Mouse (Mus musculus): ENCODE results near the gene Gm6583. TPM values are rescaled to one million over a fixed set of nuclear protein-coding genes. Genes with fewer than 3 reads are reported as not detected.
A peak's percentile ranks its signal among the peaks of the same experiment; 100 is the strongest.

Gm6583 gene
- polyA plus RNA-seq, 1 experiment from 2014 or later = 0.21 TPM

GRCm38 (mm10) chr5:112359520-112359919 lies 3.7 kb upstream of the Gm6583 start:
- H3K27ac ChIP-seq (ENCODE audit: low read depth, low read length) = no peak overlapping the region
- no peak for ATAC-seq
- WGBS = 95% methylated on average over 4 of the region's 4 CpGs

DNA sequence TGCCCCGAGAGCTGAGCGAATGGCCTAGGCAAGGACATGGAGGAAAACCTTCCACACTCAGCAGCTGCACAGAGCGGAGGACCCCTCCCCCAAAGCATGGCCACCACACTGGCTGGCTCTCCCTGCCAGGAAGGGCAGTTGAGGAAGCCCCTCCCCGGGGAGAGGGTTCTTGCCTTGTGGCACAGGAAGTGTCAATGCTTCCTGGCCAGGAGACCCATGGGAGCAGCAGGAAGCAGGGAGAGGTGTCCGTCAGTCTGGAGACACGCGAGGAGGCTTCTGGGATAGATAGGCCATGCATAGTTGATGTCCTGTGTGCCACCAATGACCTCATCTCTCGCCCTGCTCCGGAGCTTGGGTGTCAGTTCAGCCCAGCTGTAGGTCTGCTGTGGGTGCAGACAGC lies 489 bp upstream of the Gm6583 start:
- Histone ChIP-seq H3K4me1 (ENCODE audit: control insufficient read depth, insufficient read depth, low read depth, low read length) (no peaks in the 10 kb centered on the region), H3K27me3 (replicated peaks; ENCODE audit: control insufficient read depth, insufficient read depth, low read length) (no peaks in the 10 kb centered on the region), H3K9ac (ENCODE audit: low read depth, low read length) (no peak overlapping the region), H3K27ac (ENCODE audit: low read depth, low read length) (no peak overlapping the region), H3K4me3 (ENCODE audit: low read length) (no peak overlapping the region), H3K9me3 (ENCODE audit: control insufficient read depth, low read length) (no peaks in the 10 kb centered on the region), H3K36me3 (ENCODE audit: control insufficient read depth, insufficient read depth, low read length) (peaks cover 16% of the 10 kb centered on the region), H3K4me2 (ENCODE audit: low read length) (no peak overlapping the region)
- ATAC-seq = no peak
- 92% methylated on average over 9 of the region's 9 CpGs for WGBS

More at GRCm38 (mm10) chr5:112359520-112359919, 3.7 kb upstream of the Gm6583 start:
- Histone ChIP-seq H3K27me3 (replicated peaks; ENCODE audit: control insufficient read depth, insufficient read depth, low read length) (no peaks in the 10 kb centered on the region), H3K9ac (ENCODE audit: low read depth, low read length) (no peak overlapping the region), H3K4me3 (ENCODE audit: low read length) (no peak overlapping the region), H3K9me3 (ENCODE audit: control insufficient read depth, low read length) (no peaks in the 10 kb centered on the region), H3K36me3 (ENCODE audit: control insufficient read depth, insufficient read depth, low read length) (peaks cover 11% of the 10 kb centered on the region), H3K4me2 (ENCODE audit: low read length) (no peak overlapping the region), H3K4me1 (ENCODE audit: control insufficient read depth, insufficient read depth, low read depth, low read length) (no peaks in the 10 kb centered on the region)

DNA sequence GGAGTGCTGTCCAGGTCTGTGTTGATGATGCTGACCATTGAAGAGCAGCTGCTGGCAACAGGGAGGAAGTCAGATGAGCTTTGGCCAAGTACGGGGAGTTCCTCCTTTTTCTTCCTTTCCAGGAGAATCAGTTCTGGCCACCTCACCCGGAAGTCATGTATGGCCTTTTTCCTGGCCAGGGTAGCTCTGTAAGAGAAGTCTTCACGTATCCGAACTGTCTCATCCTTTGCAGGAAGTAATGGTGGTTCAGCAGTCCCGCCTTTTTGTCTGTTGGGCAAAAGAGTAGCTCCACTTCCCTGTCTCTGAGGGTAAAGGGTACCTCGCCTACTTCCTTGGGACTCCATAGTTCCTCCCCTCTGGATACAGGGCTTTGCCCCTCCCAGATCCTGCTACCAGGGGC lies 340 bp downstream of the Gm6583 start:
- no peak for ATAC-seq
- Histone ChIP-seq H3K4me2 (ENCODE audit: low read length) (no peak overlapping the region), H3K4me1 (ENCODE audit: control insufficient read depth, insufficient read depth, low read depth, low read length) (no peaks in the 10 kb centered on the region), H3K36me3 (ENCODE audit: control insufficient read depth, insufficient read depth, low read length) (peaks cover 16% of the 10 kb centered on the region), H3K9ac (ENCODE audit: low read depth, low read length) (no peak overlapping the region), H3K4me3 (ENCODE audit: low read length) (no peak overlapping the region), H3K9me3 (ENCODE audit: control insufficient read depth, low read length) (no peaks in the 10 kb centered on the region), H3K27me3 (replicated peaks; ENCODE audit: control insufficient read depth, insufficient read depth, low read length) (no peaks in the 10 kb centered on the region), H3K27ac (ENCODE audit: low read depth, low read length) (no peak overlapping the region)
- whole genome bisulfite sequencing = 80% methylated on average over 6 of the region's 6 CpGs

DNA sequence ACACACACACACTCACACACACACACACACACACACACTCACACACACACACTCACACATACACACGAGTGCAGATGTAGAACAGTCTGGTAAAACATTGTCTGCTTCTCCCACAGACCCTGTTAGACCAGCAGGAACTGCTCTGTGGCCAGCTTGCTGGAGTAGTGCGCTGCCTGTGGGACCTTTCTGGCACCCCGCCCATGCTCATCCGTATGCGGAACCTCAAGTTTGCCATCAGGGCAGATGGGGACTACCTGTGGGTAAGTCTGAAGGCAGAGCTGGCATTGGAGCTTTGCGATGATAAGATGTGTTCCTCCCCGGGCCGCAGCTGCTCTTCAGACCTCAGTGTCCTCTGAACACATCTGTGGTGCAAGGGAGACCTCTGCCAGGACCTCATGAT lies 6.7 kb downstream of the Gm6583 start:
- Histone ChIP-seq H3K36me3 (ENCODE audit: control insufficient read depth, insufficient read depth, low read length) (peaks cover 19% of the 10 kb centered on the region), H3K4me3 (ENCODE audit: low read length) (no peak overlapping the region), H3K4me2 (ENCODE audit: low read length) (no peak overlapping the region), H3K9me3 (ENCODE audit: control insufficient read depth, low read length) (no peaks in the 10 kb centered on the region), H3K4me1 (ENCODE audit: control insufficient read depth, insufficient read depth, low read depth, low read length) (peaks cover 11% of the 10 kb centered on the region), H3K27me3 (replicated peaks; ENCODE audit: control insufficient read depth, insufficient read depth, low read length) (no peaks in the 10 kb centered on the region), H3K27ac (ENCODE audit: low read depth, low read length) (no peak overlapping the region), H3K9ac (ENCODE audit: low read depth, low read length) (no peak overlapping the region)
- no peak for ATAC-seq
- WGBS = 82% methylated on average over 8 of the region's 8 CpGs

- Histone ChIP-seq H3K9me3 (ENCODE audit: control insufficient read depth, low read length) (no peaks in the 10 kb centered on the region), H3K36me3 (ENCODE audit: control insufficient read depth, insufficient read depth, low read length) (peaks cover 11% of the 10 kb centered on the region), H3K27ac (ENCODE audit: low read depth, low read length) (no peak overlapping the region), H3K4me1 (ENCODE audit: control insufficient read depth, insufficient read depth, low read depth, low read length) (peaks cover 30% of the 10 kb centered on the region), H3K27me3 (replicated peaks; ENCODE audit: control insufficient read depth, insufficient read depth, low read length) (no peaks in the 10 kb centered on the region), H3K4me3 (ENCODE audit: low read length) (no peak overlapping the region), H3K4me2 (ENCODE audit: low read length) (no peak overlapping the region), H3K9ac (ENCODE audit: low read depth, low read length) (no peak overlapping the region)
- WGBS = 83% methylated on average over 16 of the region's 16 CpGs
- ATAC-seq = no peak
Observed at GRCm38 (mm10) chr5:112346211-112346965, 9.4 kb downstream of the Gm6583 start.

DNA sequence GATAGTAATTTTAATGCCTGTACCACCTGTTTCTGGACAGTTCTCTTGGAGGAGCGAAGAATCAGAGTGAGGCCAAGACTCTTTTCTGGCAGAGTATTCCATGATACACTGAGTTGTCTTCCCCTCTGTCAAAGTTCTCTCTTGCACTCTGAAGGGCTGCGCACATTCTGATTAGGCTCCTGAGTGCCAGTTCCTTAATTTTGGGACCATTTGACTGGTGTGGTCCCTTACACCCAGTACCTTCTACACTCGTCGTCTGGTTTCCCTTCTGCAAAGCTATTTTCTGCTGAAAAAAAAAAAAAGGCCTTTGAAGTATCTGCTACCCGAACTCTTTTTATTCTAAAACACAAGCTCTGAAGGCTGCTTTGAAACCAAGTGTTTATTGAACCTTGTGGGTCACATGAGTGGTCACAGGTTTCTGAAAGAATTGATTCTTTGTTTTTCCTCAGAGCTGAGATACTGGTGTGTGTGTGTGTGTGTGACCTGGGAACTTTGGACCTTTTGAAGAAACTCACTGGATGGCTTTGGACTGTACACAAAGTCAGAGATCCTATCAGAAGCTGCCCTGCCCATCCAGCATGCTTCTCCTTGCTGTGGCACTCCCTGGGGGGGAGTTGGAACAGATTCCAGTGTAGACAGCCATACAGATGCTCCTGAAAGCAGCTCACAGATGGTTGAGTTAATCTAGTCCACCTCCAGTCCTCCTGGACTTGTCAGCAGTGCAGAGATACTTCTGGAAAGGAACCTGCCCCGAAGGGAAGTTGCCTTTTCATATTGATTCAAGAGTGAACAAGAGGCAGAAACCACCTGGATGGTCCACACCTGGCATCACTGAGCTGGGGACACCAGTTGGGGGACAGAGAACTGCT lies 11.5 kb downstream of the Gm6583 start:
- H3K4me1 ChIP-seq (ENCODE audit: control insufficient read depth, insufficient read depth, low read depth, low read length) = peaks cover 31% of the 10 kb centered on the region
- H3K9me3 ChIP-seq (ENCODE audit: control insufficient read depth, low read length) = no peaks in the 10 kb centered on the region
- no peaks in the 10 kb centered on the region for H3K27me3 ChIP-seq (replicated peaks; ENCODE audit: control insufficient read depth, insufficient read depth, low read length)
- no peak overlapping the region for H3K4me2 ChIP-seq (ENCODE audit: low read length)
- no peak for ATAC-seq
- H3K4me3 ChIP-seq (ENCODE audit: low read length) = no peak overlapping the region
- H3K27ac ChIP-seq (ENCODE audit: low read depth, low read length) = no peak overlapping the region
- 76% methylated on average over 6 of the region's 6 CpGs for WGBS
- peaks cover 4% of the 10 kb centered on the region; the same call in 1 of the 2 replicates for H3K36me3 ChIP-seq (ENCODE audit: control insufficient read depth, insufficient read depth, low read length)
- H3K9ac ChIP-seq (ENCODE audit: low read depth, low read length) = no peak overlapping the region

GRCm38 (mm10) chr5:112343205-112343595 lies 12.6 kb downstream of the Gm6583 start:
- WGBS = 1% methylated on average over 13 of the region's 24 CpGs
- peak overlapping the region; percentile 74 for H3K27ac ChIP-seq (ENCODE audit: low read depth, low read length)
- peak overlapping the region; percentile 81 for H3K4me2 ChIP-seq (ENCODE audit: low read length)
- H3K9ac ChIP-seq (ENCODE audit: low read depth, low read length) = peak overlapping the region; percentile 86
- H3K9me3 ChIP-seq (ENCODE audit: control insufficient read depth, low read length) = no peaks in the 10 kb centered on the region
- peaks cover 4% of the 10 kb centered on the region for H3K36me3 ChIP-seq (ENCODE audit: control insufficient read depth, insufficient read depth, low read length)
- peak overlapping the region; percentile 70 for H3K4me3 ChIP-seq (ENCODE audit: low read length)
- ATAC-seq = peak; percentile 72
- no peaks in the 10 kb centered on the region for H3K27me3 ChIP-seq (replicated peaks; ENCODE audit: control insufficient read depth, insufficient read depth, low read length)
- peaks cover 31% of the 10 kb centered on the region for H3K4me1 ChIP-seq (ENCODE audit: control insufficient read depth, insufficient read depth, low read depth, low read length)

- ATAC-seq = peak; percentile 79
- no peaks in the 10 kb centered on the region for H3K27me3 ChIP-seq (replicated peaks; ENCODE audit: control insufficient read depth, insufficient read depth, low read length)
- H3K9ac ChIP-seq (ENCODE audit: low read depth, low read length) = peak within 1 kb of the TSS; percentile 86
- H3K4me1 ChIP-seq (ENCODE audit: control insufficient read depth, insufficient read depth, low read depth, low read length) = peaks cover 31% of the 10 kb centered on the region
- peaks cover 9% of the 10 kb centered on the region for H3K36me3 ChIP-seq (ENCODE audit: control insufficient read depth, insufficient read depth, low read length)
- peak within 1 kb of the TSS; percentile 70 for H3K4me3 ChIP-seq (ENCODE audit: low read length)
- H3K27ac ChIP-seq (ENCODE audit: low read depth, low read length) = peak within 1 kb of the TSS; percentile 74
- H3K4me2 ChIP-seq (ENCODE audit: low read length) = peak within 1 kb of the TSS; percentile 84
- WGBS = 3% methylated on average over 45 of the region's 64 CpGs
- H3K9me3 ChIP-seq (ENCODE audit: control insufficient read depth, low read length) = no peaks in the 10 kb centered on the region
Observed at GRCm38 (mm10) chr5:112342463-112343204, 13.2 kb downstream of the Gm6583 start, which contains the start of the genes Srrd and Hps4. Gene Srrd (minus strand): TSS chr5:112343040. Gene Hps4 (plus strand): TSS chr5:112343083.

All from hindbrain, embryonic 16.5 days (tissue).